Mouse (Mus musculus): ENCODE data around the gene Sprr2a3. TPM values are rescaled to one million over a fixed set of nuclear protein-coding genes. Genes with fewer than 3 reads are reported as not detected.
A peak's percentile ranks its signal among the peaks of the same experiment; 100 is the strongest.
"Not testable (repeated sequence)": the region's sequence is repeated elsewhere in the genome, so short reads cannot be mapped to it uniquely, and the experiment has no call there.

Sprr2a3 gene
- polyA plus RNA-seq, 1 experiment from 2014 or later: not detected

GRCm38 (mm10) chr3:92258526-92258925 is 26.7 kb upstream of the Sprr2a3 start:
- not testable (repeated sequence) for ATAC-seq (ENCODE audit: low read depth); DNase-seq (ENCODE audit: low spot score)

DNA sequence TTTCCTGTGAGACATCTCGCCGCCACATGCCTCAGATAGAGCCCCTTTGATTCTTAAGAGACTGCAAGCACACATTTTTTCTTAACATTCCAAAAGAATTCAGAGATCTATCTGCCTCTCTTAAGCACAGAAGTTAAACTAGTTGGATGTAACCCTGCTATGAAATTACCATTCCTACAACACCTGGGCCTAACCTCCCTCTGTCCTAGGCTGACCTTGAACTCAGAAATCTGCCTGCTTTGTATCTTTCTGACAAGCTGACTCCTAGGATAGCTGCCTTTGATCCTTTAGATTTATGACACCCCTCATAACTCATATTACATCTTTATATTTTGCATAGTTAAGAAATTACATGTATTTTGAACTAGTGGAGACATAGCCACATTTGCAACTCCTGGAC is 21.8 kb upstream of the Sprr2a3 start:
- DNase-seq (ENCODE audit: low spot score); H3K36me3 ChIP-seq (ENCODE audit: control insufficient read depth, insufficient read depth, low read length); H3K27ac ChIP-seq (replicated peaks; ENCODE audit: low read depth, low read length); ATAC-seq (ENCODE audit: low read depth); H3K4me2 ChIP-seq (ENCODE audit: low read depth, low read length); H3K4me1 ChIP-seq (ENCODE audit: control insufficient read depth, insufficient read depth, low read length); H3K9ac ChIP-seq (ENCODE audit: low read depth, low read length); H3K27me3 ChIP-seq (replicated peaks; ENCODE audit: control insufficient read depth, insufficient read depth, low read length); H3K4me3 ChIP-seq (ENCODE audit: low read depth, low read length); H3K9me3 ChIP-seq (ENCODE audit: control insufficient read depth, low read length): not testable (repeated sequence)
- WGBS: no CpG with 5 or more reads among the region's 2 CpGs

More at GRCm38 (mm10) chr3:92258526-92258925, 26.7 kb upstream of the Sprr2a3 start:
- not testable (repeated sequence) for H3K9me3 ChIP-seq (ENCODE audit: control insufficient read depth, low read length); H3K27ac ChIP-seq (replicated peaks; ENCODE audit: low read depth, low read length); H3K9ac ChIP-seq (ENCODE audit: low read depth, low read length); H3K4me1 ChIP-seq (ENCODE audit: control insufficient read depth, insufficient read depth, low read length); H3K4me2 ChIP-seq (ENCODE audit: low read depth, low read length); H3K4me3 ChIP-seq (ENCODE audit: low read depth, low read length); H3K27me3 ChIP-seq (replicated peaks; ENCODE audit: control insufficient read depth, insufficient read depth, low read length); H3K36me3 ChIP-seq (ENCODE audit: control insufficient read depth, insufficient read depth, low read length)

- WGBS: no CpG with 5 or more reads among the region's 4 CpGs
- not testable (repeated sequence) for H3K36me3 ChIP-seq (ENCODE audit: control insufficient read depth, insufficient read depth, low read length); H3K4me3 ChIP-seq (ENCODE audit: low read depth, low read length); ATAC-seq (ENCODE audit: low read depth); H3K27ac ChIP-seq (replicated peaks; ENCODE audit: low read depth, low read length); H3K4me2 ChIP-seq (ENCODE audit: low read depth, low read length); H3K9me3 ChIP-seq (ENCODE audit: control insufficient read depth, low read length); DNase-seq (ENCODE audit: low spot score); H3K4me1 ChIP-seq (ENCODE audit: control insufficient read depth, insufficient read depth, low read length); H3K27me3 ChIP-seq (replicated peaks; ENCODE audit: control insufficient read depth, insufficient read depth, low read length); H3K9ac ChIP-seq (ENCODE audit: low read depth, low read length)
Measured at GRCm38 (mm10) chr3:92271414-92271985, 13.7 kb upstream of the Sprr2a3 start.

GRCm38 (mm10) chr3:92273504-92273903 is 11.7 kb upstream of the Sprr2a3 start:
- H3K36me3 ChIP-seq (ENCODE audit: control insufficient read depth, insufficient read depth, low read length); H3K4me2 ChIP-seq (ENCODE audit: low read depth, low read length); H3K4me3 ChIP-seq (ENCODE audit: low read depth, low read length); DNase-seq (ENCODE audit: low spot score); H3K9me3 ChIP-seq (ENCODE audit: control insufficient read depth, low read length); H3K9ac ChIP-seq (ENCODE audit: low read depth, low read length); H3K27me3 ChIP-seq (replicated peaks; ENCODE audit: control insufficient read depth, insufficient read depth, low read length); H3K4me1 ChIP-seq (ENCODE audit: control insufficient read depth, insufficient read depth, low read length); H3K27ac ChIP-seq (replicated peaks; ENCODE audit: low read depth, low read length): not testable (repeated sequence)
- ATAC-seq (ENCODE audit: low read depth): 0 out of 2 replicates have a peak, but pooled peaks have one; percentile 10

- H3K27me3 ChIP-seq (replicated peaks; ENCODE audit: control insufficient read depth, insufficient read depth, low read length); DNase-seq (ENCODE audit: low spot score); H3K9ac ChIP-seq (ENCODE audit: low read depth, low read length); H3K36me3 ChIP-seq (ENCODE audit: control insufficient read depth, insufficient read depth, low read length); H3K27ac ChIP-seq (replicated peaks; ENCODE audit: low read depth, low read length); H3K4me2 ChIP-seq (ENCODE audit: low read depth, low read length); H3K9me3 ChIP-seq (ENCODE audit: control insufficient read depth, low read length); ATAC-seq (ENCODE audit: low read depth); H3K4me1 ChIP-seq (ENCODE audit: control insufficient read depth, insufficient read depth, low read length); H3K4me3 ChIP-seq (ENCODE audit: low read depth, low read length): not testable (repeated sequence)
- WGBS: no CpG with 5 or more reads among the region's 1 CpGs
Measured at GRCm38 (mm10) chr3:92274018-92274417, 11.2 kb upstream of the Sprr2a3 start.

DNA sequence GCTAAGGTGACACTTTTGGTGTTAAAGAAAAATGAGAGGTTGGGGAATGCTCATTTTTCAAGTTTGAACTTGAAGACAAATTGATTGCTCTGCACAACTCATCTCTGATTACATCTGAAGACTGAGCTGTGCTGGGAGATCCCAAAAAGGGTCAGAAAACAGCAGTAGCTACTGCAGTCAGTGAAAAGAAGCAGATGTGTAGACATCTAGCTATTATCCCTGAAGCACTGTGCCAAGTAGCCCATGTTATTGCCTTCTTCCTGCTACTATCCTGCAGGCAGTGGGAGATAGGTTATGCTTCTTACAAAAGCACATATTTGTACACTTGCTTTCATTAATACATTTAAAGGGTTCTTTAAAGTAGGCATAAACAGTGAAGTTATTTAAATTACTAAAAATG is 5.6 kb upstream of the Sprr2a3 start:
- DNase-seq (ENCODE audit: low spot score); H3K36me3 ChIP-seq (ENCODE audit: control insufficient read depth, insufficient read depth, low read length); H3K4me3 ChIP-seq (ENCODE audit: low read depth, low read length); H3K4me1 ChIP-seq (ENCODE audit: control insufficient read depth, insufficient read depth, low read length); H3K9ac ChIP-seq (ENCODE audit: low read depth, low read length); H3K9me3 ChIP-seq (ENCODE audit: control insufficient read depth, low read length); H3K4me2 ChIP-seq (ENCODE audit: low read depth, low read length); H3K27me3 ChIP-seq (replicated peaks; ENCODE audit: control insufficient read depth, insufficient read depth, low read length); H3K27ac ChIP-seq (replicated peaks; ENCODE audit: low read depth, low read length): not testable (repeated sequence)
- ATAC-seq (ENCODE audit: low read depth): 0 out of 2 replicates have a peak, but pooled peaks have one; percentile 23

- H3K9me3 ChIP-seq (ENCODE audit: control insufficient read depth, low read length); H3K27me3 ChIP-seq (replicated peaks; ENCODE audit: control insufficient read depth, insufficient read depth, low read length); H3K4me2 ChIP-seq (ENCODE audit: low read depth, low read length); H3K4me3 ChIP-seq (ENCODE audit: low read depth, low read length); DNase-seq (ENCODE audit: low spot score); H3K4me1 ChIP-seq (ENCODE audit: control insufficient read depth, insufficient read depth, low read length); H3K36me3 ChIP-seq (ENCODE audit: control insufficient read depth, insufficient read depth, low read length); H3K9ac ChIP-seq (ENCODE audit: low read depth, low read length); H3K27ac ChIP-seq (replicated peaks; ENCODE audit: low read depth, low read length); ATAC-seq (ENCODE audit: low read depth): not testable (repeated sequence)
- 92% methylated on average over 5 of the region's 12 CpGs for WGBS
Measured at GRCm38 (mm10) chr3:92280963-92281606, 4.1 kb upstream of the Sprr2a3 start.

- H3K9ac ChIP-seq (ENCODE audit: low read depth, low read length); H3K4me1 ChIP-seq (ENCODE audit: control insufficient read depth, insufficient read depth, low read length); H3K27ac ChIP-seq (replicated peaks; ENCODE audit: low read depth, low read length); H3K4me2 ChIP-seq (ENCODE audit: low read depth, low read length); H3K9me3 ChIP-seq (ENCODE audit: control insufficient read depth, low read length); ATAC-seq (ENCODE audit: low read depth); H3K36me3 ChIP-seq (ENCODE audit: control insufficient read depth, insufficient read depth, low read length); H3K27me3 ChIP-seq (replicated peaks; ENCODE audit: control insufficient read depth, insufficient read depth, low read length); DNase-seq (ENCODE audit: low spot score); H3K4me3 ChIP-seq (ENCODE audit: low read depth, low read length): not testable (repeated sequence)
- 68% methylated on average over 3 of the region's 6 CpGs for WGBS
Measured at GRCm38 (mm10) chr3:92288489-92288888, 3.3 kb downstream of the Sprr2a3 start.

GRCm38 (mm10) chr3:92307406-92307805 is 22.2 kb downstream of the Sprr2a3 start:
- WGBS: 90% methylated on average over 1 of the region's 1 CpGs
- Histone ChIP-seq H3K36me3 (ENCODE audit: control insufficient read depth, insufficient read depth, low read length) (no peaks in the 10 kb centered on the region), H3K9ac (ENCODE audit: low read depth, low read length) (no peak overlapping the region), H3K9me3 (ENCODE audit: control insufficient read depth, low read length) (no peaks in the 10 kb centered on the region), H3K4me1 (ENCODE audit: control insufficient read depth, insufficient read depth, low read length) (no peaks in the 10 kb centered on the region), H3K4me3 (ENCODE audit: low read depth, low read length) (no peak overlapping the region), H3K27me3 (replicated peaks; ENCODE audit: control insufficient read depth, insufficient read depth, low read length) (no peaks in the 10 kb centered on the region), H3K27ac (replicated peaks; ENCODE audit: low read depth, low read length) (no peak overlapping the region), H3K4me2 (ENCODE audit: low read depth, low read length) (no peak overlapping the region)
- DNase-seq (ENCODE audit: low spot score): no peak
- no peak for ATAC-seq (ENCODE audit: low read depth)
